Mouse (Mus musculus) erythroblast, embryonic 14.5 days (primary cell): ENCODE data around the gene Guk1. TPM values are rescaled to one million over a fixed set of nuclear protein-coding genes. Genes with fewer than 3 reads are reported as not detected.
"Not testable (repeated sequence)": the region's sequence is repeated elsewhere in the genome, so short reads cannot be mapped to it uniquely, and the experiment has no call there.

Experiments used
- H3K27me3 ChIP-seq: 2 replicates; pipeline ENCODE4 v1.6.1; 2012; ENCODE audit warnings: inconsistent platforms; ENCODE audit not compliant: control insufficient read depth
- H3K36me3 ChIP-seq: 2 replicates; pipeline ENCODE4 v1.6.1; 2012; ENCODE audit warnings: mild to moderate bottlenecking, inconsistent platforms; ENCODE audit not compliant: control insufficient read depth
- H3K4me1 ChIP-seq: 2 replicates; pipeline ENCODE4 v1.6.1; 2012; ENCODE audit warnings: inconsistent platforms; ENCODE audit not compliant: control insufficient read depth
- H3K4me3 ChIP-seq: replicated peaks from 2 replicates; pipeline ENCODE3; 2012; ENCODE audit warnings: moderate library complexity, mild to moderate bottlenecking, inconsistent platforms
- H3K9me3 ChIP-seq: 2 replicates; pipeline ENCODE4 v1.6.1; 2012; ENCODE audit warnings: low read length, inconsistent platforms, mixed read lengths; ENCODE audit not compliant: control insufficient read depth
- GATA1 ChIP-seq: IDR thresholded peaks from 2 replicates; pipeline ENCODE4 v1.6.1; 2012; ENCODE audit warnings: low read length, inconsistent platforms, mixed read lengths
- TAL1 ChIP-seq: IDR thresholded peaks from 3 replicates; pipeline ENCODE4 v1.6.1; 2012; ENCODE audit warnings: low read length, inconsistent platforms, mixed read lengths
- polyA plus RNA-seq: library from polyadenylated mRNA; stranded (reverse); fragments of >175 nt; gene quantifications from 2 replicates; pipeline ENCODE4 v1.2.3, GENCODE M21; 2012

Gene Guk1
- polyA plus RNA-seq, 1 experiment, result 1.9 TPM

GRCm38 (mm10) chr11:59216955-59217354, 24.9 kb upstream of the Guk1 start:
- H3K36me3 ChIP-seq, result peaks cover 97% of the 10 kb centered on the region

GRCm38 (mm10) chr11:59212892-59213494, 21.0 kb upstream of the Guk1 start:
- Histone ChIP-seq H3K27me3 (no peaks in the 10 kb centered on the region), H3K4me1 (peaks cover 59% of the 10 kb centered on the region), H3K4me3 (no peak overlapping the region), H3K36me3 (peaks cover 89% of the 10 kb centered on the region), H3K9me3 (no peaks in the 10 kb centered on the region)
- TF ChIP-seq TAL1 (no peak), GATA1 (no peak)

More at GRCm38 (mm10) chr11:59216955-59217354, 24.9 kb upstream of the Guk1 start:
- Histone ChIP-seq H3K9me3 (no peaks in the 10 kb centered on the region; the same call in 1 of the 2 replicates), H3K27me3 (no peaks in the 10 kb centered on the region), H3K4me1 (peaks cover 53% of the 10 kb centered on the region), H3K4me3 (no peak overlapping the region)
- TF ChIP-seq GATA1 (no peak), TAL1 (no peak)

- peaks cover 61% of the 10 kb centered on the region for H3K4me1 ChIP-seq
- H3K4me3 ChIP-seq, H3K9me3 ChIP-seq, H3K27me3 ChIP-seq: not testable (repeated sequence)
- peaks cover 83% of the 10 kb centered on the region for H3K36me3 ChIP-seq
These were observed 20.3 kb upstream of the Guk1 start for GRCm38 (mm10) chr11:59212320-59212719.

- Histone ChIP-seq H3K4me1 (peaks cover 63% of the 10 kb centered on the region), H3K36me3 (peaks cover 80% of the 10 kb centered on the region)
- not testable (repeated sequence) for H3K4me3 ChIP-seq, H3K27me3 ChIP-seq, H3K9me3 ChIP-seq
These were observed 19.5 kb upstream of the Guk1 start for GRCm38 (mm10) chr11:59211561-59211960.

- no peak overlapping the region for H3K4me3 ChIP-seq
- H3K36me3 ChIP-seq, result peaks cover 79% of the 10 kb centered on the region
- H3K9me3 ChIP-seq, result no peaks in the 10 kb centered on the region
- H3K27me3 ChIP-seq, result no peaks in the 10 kb centered on the region
- H3K4me1 ChIP-seq, result peaks cover 56% of the 10 kb centered on the region
- TF ChIP-seq TAL1, result no peak
- TF ChIP-seq GATA1, result no peak
These were observed 18.0 kb upstream of the Guk1 start for GRCm38 (mm10) chr11:59210020-59210419.

- Histone ChIP-seq H3K4me3 (peak overlapping the region; percentile 86), H3K9me3 (no peaks in the 10 kb centered on the region), H3K27me3 (no peaks in the 10 kb centered on the region), H3K4me1 (peaks cover 56% of the 10 kb centered on the region), H3K36me3 (peaks cover 79% of the 10 kb centered on the region)
- no peak for TF ChIP-seq TAL1
- TF ChIP-seq GATA1, result no peak
These were observed 17.6 kb upstream of the Guk1 start for GRCm38 (mm10) chr11:59209580-59209979.

GRCm38 (mm10) chr11:59209003-59209441, 17.0 kb upstream of the Guk1 start:
- Histone ChIP-seq H3K4me1 (peaks cover 59% of the 10 kb centered on the region), H3K27me3 (no peaks in the 10 kb centered on the region), H3K9me3 (no peaks in the 10 kb centered on the region), H3K36me3 (peaks cover 79% of the 10 kb centered on the region), H3K4me3 (peak overlapping the region; percentile 86)
- TF ChIP-seq TAL1, result no peak
- TF ChIP-seq GATA1, result no peak

GRCm38 (mm10) chr11:59208153-59208831, 16.3 kb upstream of the Guk1 start, which contains the start of gene 2310033P09Rik:
Gene 2310033P09Rik, plus strand, starts transcription at chr11:59208321.
- Histone ChIP-seq H3K4me1 (peaks cover 56% of the 10 kb centered on the region), H3K36me3 (peaks cover 76% of the 10 kb centered on the region), H3K9me3 (no peaks in the 10 kb centered on the region), H3K27me3 (no peaks in the 10 kb centered on the region), H3K4me3 (peak within 1 kb of the TSS; percentile 86)
- no peak for TF ChIP-seq TAL1
- TF ChIP-seq GATA1, result peak; percentile 47; the same call in 1 of the 2 replicates

- H3K36me3 ChIP-seq, result peaks cover 43% of the 10 kb centered on the region
- no peak for TF ChIP-seq TAL1
- TF ChIP-seq GATA1, result no peak
- peaks cover 56% of the 10 kb centered on the region for H3K4me1 ChIP-seq
- no peaks in the 10 kb centered on the region for H3K9me3 ChIP-seq
- H3K4me3 ChIP-seq, result peak within 1 kb of the TSS; percentile 93
- H3K27me3 ChIP-seq, result no peaks in the 10 kb centered on the region
These were observed 10.3 kb upstream of the Guk1 start, which contains the start of gene Mrpl55 for GRCm38 (mm10) chr11:59202081-59202995. Gene Mrpl55, plus strand, starts transcription at chr11:59202486.
